Mouse (Mus musculus): Measurements from ENCODE around the gene Camta1.

DNA sequence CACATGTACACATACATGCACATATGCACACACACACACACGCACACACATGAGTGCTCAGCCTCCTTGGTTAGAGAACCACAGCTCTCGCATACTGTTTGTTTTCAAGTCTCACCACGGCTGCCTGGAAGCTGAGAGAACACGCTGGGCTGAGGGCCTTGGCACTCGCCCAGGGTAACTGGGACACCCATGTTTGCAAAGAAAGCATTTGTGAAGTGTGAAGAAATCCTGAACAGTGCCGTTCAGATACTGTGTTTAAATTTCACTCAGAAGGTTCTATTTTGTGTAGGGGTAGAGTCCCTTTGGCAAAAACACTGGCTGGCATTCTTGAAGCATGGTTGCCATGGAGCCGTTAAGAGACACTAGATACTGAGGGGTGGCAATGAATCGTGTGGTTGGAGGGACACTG, 682.7 kb downstream of the Camta1 start:
- TF ChIP-seq GATA1 (IDR thresholded peaks at IDR 0.05; ENCODE audit: borderline replicate concordance, low read length): no peak
- TF ChIP-seq FLI1 (IDR thresholded peaks at IDR 0.05; ENCODE audit: low read length): no peak
